Mouse (Mus musculus): ENCODE measurements around the gene Morn5.

DNA sequence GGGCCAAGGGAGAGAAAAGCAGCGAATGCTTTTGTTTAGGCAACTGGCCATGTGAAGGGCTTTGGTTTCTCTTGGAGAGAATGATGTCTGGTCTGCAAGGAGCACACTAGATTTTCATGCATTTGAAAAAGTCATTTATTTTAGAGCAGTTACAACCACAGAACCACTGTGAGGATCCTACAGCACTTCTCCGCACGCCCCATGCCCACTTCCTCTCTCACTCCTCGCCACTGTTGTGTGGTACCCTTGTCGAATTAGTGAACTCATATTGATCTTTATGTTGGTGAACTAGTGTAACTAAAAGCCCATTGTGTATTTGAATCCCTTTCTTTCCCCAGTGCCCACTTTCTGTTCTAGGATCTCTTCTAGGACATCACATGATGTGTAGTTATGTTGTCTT is 26.0 kb downstream of the Morn5 start:
- TF ChIP-seq CTCF (conservative IDR thresholded peaks at IDR 0.05; ENCODE audit: low read length) (no peak), NANOG (IDR thresholded peaks at IDR 0.05; ENCODE audit: borderline replicate concordance, low read length) (no peak)

Measured in E14TG2a.4 (cell line).